Mouse (Mus musculus) gastrocnemius, postnatal 10 days (tissue): ENCODE measurements around the gene Csf2rb. TPM values are rescaled to one million over a fixed set of nuclear protein-coding genes. Genes with fewer than 3 reads are reported as not detected.
"Not testable (repeated sequence)": the region's sequence is repeated elsewhere in the genome, so short reads cannot be mapped to it uniquely, and the experiment has no call there.

Source experiments
- DNase-seq: peaks from one replicate; pipeline ENCODE4 v3.0.0; 2021; ENCODE audit warnings: mixed read lengths
- total RNA-seq, 2 experiments: library from RNA; stranded (reverse); gene quantifications; 2 replicates each; pipeline ENCODE4 v1.2.3; 2021

Csf2rb gene
- total RNA-seq, 2 experiments from 2014 or later: 4.0 to 4.4 TPM

GRCm38 (mm10) chr15:78327753-78328341 lies 2.3 kb downstream of the Csf2rb start:
- DNase-seq: not testable (repeated sequence)

GRCm38 (mm10) chr15:78328520-78329097 lies 3.1 kb downstream of the Csf2rb start:
- no peak for DNase-seq

GRCm38 (mm10) chr15:78329972-78330371 lies 4.4 kb downstream of the Csf2rb start:
- not testable (repeated sequence) for DNase-seq

- DNase-seq: no peak
Measured at GRCm38 (mm10) chr15:78330706-78331105, 5.2 kb downstream of the Csf2rb start.

GRCm38 (mm10) chr15:78331523-78332340 lies 6.2 kb downstream of the Csf2rb start:
- DNase-seq: no peak

- DNase-seq: no peak
Measured at GRCm38 (mm10) chr15:78332981-78333380, 7.4 kb downstream of the Csf2rb start.

- no peak for DNase-seq
Measured at GRCm38 (mm10) chr15:78334380-78334779, 8.8 kb downstream of the Csf2rb start.

GRCm38 (mm10) chr15:78339627-78340423 lies 14.3 kb downstream of the Csf2rb start:
- peak; percentile 64 for DNase-seq

GRCm38 (mm10) chr15:78340919-78341318 lies 15.4 kb downstream of the Csf2rb start:
- not testable (repeated sequence) for DNase-seq

GRCm38 (mm10) chr15:78343683-78344082 lies 18.1 kb downstream of the Csf2rb start:
- no peak for DNase-seq

- DNase-seq: no peak
Measured at GRCm38 (mm10) chr15:78344567-78344966, 19.0 kb downstream of the Csf2rb start.

GRCm38 (mm10) chr15:78351586-78352165 lies 26.1 kb downstream of the Csf2rb start:
- no peak for DNase-seq

- DNase-seq: peak; percentile 48
Measured at GRCm38 (mm10) chr15:78354958-78355357, 29.4 kb downstream of the Csf2rb start.

GRCm38 (mm10) chr15:78355548-78355947 lies 30.0 kb downstream of the Csf2rb start:
- no peak for DNase-seq

- no peak for DNase-seq
Measured at GRCm38 (mm10) chr15:78365916-78366315, 40.4 kb downstream of the Csf2rb start.

GRCm38 (mm10) chr15:78366875-78367274 lies 41.3 kb downstream of the Csf2rb start:
- no peak for DNase-seq

- no peak for DNase-seq
Measured at GRCm38 (mm10) chr15:78367811-78368210, 42.3 kb downstream of the Csf2rb start.

- DNase-seq: peak; percentile 54
Measured at GRCm38 (mm10) chr15:78368926-78369346, 43.4 kb downstream of the Csf2rb start.

- DNase-seq: no peak
Measured at GRCm38 (mm10) chr15:78369641-78370040, 44.1 kb downstream of the Csf2rb start.

GRCm38 (mm10) chr15:78372796-78373195 lies 47.2 kb downstream of the Csf2rb start:
- DNase-seq: no peak

- DNase-seq: no peak
Measured at GRCm38 (mm10) chr15:78374204-78374603, 48.7 kb downstream of the Csf2rb start.

- DNase-seq: no peak
Measured at GRCm38 (mm10) chr15:78377859-78378258, 52.3 kb downstream of the Csf2rb start.
